Mouse (Mus musculus) gastrocnemius, adult 18-20 months (tissue): ENCODE data around the gene Ccdc93. TPM values are rescaled to one million over a fixed set of nuclear protein-coding genes. Genes with fewer than 3 reads are reported as not detected.

Experiments used
- DNase-seq: peaks from one replicate; pipeline ENCODE4 v3.0.0; 2021; ENCODE audit warnings: low spot score
- total RNA-seq, 2 experiments: library from RNA; stranded (reverse); gene quantifications; 2 replicates each; pipeline ENCODE4 v1.2.3; 2021

The Ccdc93 gene
- total RNA-seq, 2 experiments from 2014 or later = 8.3 to 8.9 TPM

- no peak for DNase-seq
These were observed 87.8 kb downstream of the Ccdc93 start for GRCm38 (mm10) chr1:121518609-121519008.

GRCm38 (mm10) chr1:121527061-121527460, 96.2 kb downstream of the Ccdc93 start:
- DNase-seq = no peak

GRCm38 (mm10) chr1:121527600-121528398, 97.0 kb downstream of the Ccdc93 start:
- no peak for DNase-seq

DNA sequence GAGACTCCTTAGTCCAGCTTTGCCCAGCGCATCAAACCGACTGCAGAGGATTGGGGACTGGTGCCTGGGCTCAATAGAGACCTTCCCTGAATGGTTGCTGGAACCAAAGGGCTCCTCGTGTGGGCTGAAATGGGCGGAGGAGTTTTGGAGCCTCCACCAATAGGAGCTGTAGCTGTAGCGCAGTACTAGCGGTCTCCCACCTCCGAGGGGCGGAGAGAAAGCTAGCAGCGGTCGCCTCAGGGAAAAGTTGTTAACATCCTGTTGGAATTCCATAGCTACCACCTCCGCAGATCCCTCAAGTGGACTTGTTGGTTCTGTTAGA, 97.5 kb downstream of the Ccdc93 start, which contains the start of gene Htr5b:
Gene Htr5b, minus strand, starts transcription at position 67 of the 322 bp plus-strand sequence.
- no peak for DNase-seq

GRCm38 (mm10) chr1:121529286-121529685, 98.4 kb downstream of the Ccdc93 start:
- no peak for DNase-seq

DNA sequence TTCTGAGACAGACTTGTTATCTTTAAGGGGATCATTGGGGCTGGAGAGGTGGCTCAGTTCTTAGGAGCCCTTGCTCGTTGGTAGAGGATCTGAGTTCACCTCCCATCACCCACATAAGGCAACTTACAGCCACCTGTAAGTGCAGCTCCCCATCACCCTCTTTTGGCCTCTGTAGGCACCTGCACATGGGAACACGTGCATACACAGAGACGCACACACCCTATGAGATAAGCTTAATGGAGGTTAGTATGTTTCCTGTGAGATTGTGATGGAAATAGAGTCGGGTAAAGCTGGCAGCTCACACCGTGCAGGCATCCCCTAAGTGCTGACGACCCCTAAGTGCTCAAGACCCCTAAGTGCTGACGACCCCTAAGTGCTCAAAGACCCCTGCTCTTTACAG, 100.6 kb downstream of the Ccdc93 start:
- DNase-seq = no peak

- DNase-seq = no peak
These were observed 109.5 kb downstream of the Ccdc93 start for GRCm38 (mm10) chr1:121540361-121540760.

- no peak for DNase-seq
These were observed 116.0 kb downstream of the Ccdc93 start for GRCm38 (mm10) chr1:121546844-121547243.

GRCm38 (mm10) chr1:121548667-121549066, 117.8 kb downstream of the Ccdc93 start:
- no peak for DNase-seq

GRCm38 (mm10) chr1:121549456-121549855, 118.6 kb downstream of the Ccdc93 start:
- no peak for DNase-seq

DNA sequence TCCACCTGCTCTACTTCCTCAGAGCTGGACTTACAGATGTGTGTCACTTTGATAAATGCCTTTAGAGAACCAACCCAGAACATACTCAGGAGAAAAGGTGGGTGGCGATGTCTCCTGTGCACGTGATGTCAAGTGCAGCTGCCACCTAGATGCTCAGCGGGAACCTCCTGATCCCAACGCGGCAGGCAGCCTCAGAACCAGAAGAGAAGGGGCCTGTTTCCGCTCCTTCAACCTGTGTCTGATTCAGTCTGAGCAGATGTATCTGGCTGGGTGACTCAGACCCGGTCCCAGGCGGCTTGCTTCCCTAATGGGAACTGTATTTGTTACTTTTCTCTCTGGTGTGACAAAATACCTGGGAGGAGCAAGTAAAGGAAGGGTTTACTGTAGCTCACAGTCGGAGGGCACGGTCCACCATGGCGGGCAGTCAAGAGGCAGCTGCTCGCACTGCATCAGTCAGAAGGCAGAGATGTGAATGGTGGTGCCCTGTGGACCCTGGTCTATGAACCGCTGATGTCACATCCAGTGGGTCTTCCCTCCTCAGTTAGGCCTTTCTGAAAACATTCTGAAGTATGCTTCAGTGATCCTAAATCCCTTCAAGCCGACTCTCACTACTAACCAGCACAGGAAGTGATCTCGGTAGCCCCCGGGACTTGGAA, 120.1 kb downstream of the Ccdc93 start:
- DNase-seq = no peak

DNA sequence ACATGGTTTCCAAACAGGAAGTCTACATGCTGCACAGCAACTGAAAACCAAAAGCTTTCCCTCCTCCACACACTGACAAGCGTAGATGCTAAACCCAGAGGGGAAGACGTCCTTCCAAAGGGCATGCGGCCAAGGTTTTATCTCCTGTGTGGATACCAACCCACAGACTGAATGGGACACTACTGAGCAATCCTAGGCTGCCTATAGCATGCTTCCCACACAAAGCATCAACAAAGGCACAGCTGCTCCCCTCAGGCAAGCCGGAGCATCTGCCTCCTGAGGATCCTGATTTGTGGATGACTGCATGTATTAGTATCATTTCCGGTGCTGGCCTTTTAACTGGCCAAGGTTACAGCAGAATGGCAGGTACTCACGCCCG, 120.6 kb downstream of the Ccdc93 start:
- DNase-seq = no peak

Other genes starting within 250 kb of the Ccdc93 start
- 10 to 100 TPM; 64.2 to 64.9 TPM for gene Insig2, start 98.5 kb upstream of the Ccdc93 start, total RNA-seq
- gene Htr5b, start 97.4 kb downstream of the Ccdc93 start, total RNA-seq = not detected
- 10 to 100 TPM; 18.1 to 19.3 TPM for gene Ddx18, start 136.9 kb downstream of the Ccdc93 start, total RNA-seq